Mouse (Mus musculus) small intestine, adult 2 months (tissue): Measurements from ENCODE around the gene Sec31b.

Experiments used
- CTCF ChIP-seq: fragments of 200-500 bp; IDR thresholded peaks from 2 replicates; pipeline ENCODE4 v1.5.1; 2012; ENCODE audit warnings: low read depth, mild to moderate bottlenecking, control low read depth, inconsistent platforms, low read length, moderate library complexity, mixed read lengths; ENCODE audit not compliant: insufficient replicate concordance, insufficient read length; ENCODE audit errors: extremely low read depth
- POLR2A ChIP-seq: fragments of 200-500 bp; IDR thresholded peaks from 2 replicates; pipeline ENCODE4 v1.6.1; 2012; ENCODE audit warnings: low read depth, mild to moderate bottlenecking, control low read depth, inconsistent platforms, low read length, moderate library complexity

- TF ChIP-seq CTCF (no peak), POLR2A (no peak)
These were observed at the start of gene Sec31b for GRCm38 (mm10) chr19:44545321-44546041.
